Mouse (Mus musculus): ENCODE data around the gene Plk5. TPM values are rescaled to one million over a fixed set of nuclear protein-coding genes. Genes with fewer than 3 reads are reported as not detected.

Plk5 gene
- polyA plus RNA-seq, 2 experiments, result 0.48 to 1.9 TPM

DNA sequence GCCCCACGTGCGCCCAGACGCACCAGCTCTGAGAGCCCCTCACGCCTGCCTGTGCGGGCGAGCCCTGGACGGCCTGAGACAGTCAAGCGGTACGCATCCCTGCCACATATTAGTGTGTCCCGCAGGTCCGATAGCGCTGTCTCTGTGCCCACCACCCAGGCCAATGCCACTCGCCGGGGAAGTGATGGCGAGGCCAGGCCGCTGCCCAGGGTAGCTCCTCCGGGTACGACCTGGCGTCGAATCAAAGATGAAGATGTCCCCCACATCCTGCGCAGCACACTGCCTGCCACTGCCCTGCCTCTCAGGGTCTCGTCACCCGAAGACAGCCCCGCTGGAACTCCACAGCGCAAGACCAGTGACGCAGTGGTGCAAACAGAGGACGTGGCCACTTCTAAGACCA, 40.9 kb upstream of the Plk5 start:
- 44% methylated on average over 27 of the region's 27 CpGs for WGBS
- Histone ChIP-seq H3K9ac (ENCODE audit: low read depth, low read length, severe bottlenecking) (no peak overlapping the region), H3K4me3 (replicated peaks; ENCODE audit: low read length) (no peak overlapping the region)

DNA sequence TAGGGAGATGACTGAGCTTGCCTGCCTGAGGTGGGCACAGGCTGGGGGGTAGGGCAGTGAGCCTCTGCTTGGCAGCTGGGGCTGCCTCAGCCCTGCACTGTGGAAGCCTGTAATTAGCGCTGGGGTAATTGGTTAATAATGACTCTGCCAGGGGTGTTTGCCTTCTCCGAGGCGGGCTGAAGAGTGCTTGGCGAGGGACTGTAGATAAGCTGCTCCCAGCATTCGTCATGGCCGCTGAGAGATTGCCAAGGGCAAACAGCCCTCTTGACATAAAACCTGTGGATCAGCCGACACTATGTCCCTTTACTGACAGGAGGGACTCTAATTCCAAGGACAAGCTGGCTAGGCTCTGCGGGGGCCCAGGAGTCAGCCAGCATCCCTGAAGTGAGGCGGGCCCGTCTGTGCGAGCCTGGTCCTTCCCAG, 39.9 kb upstream of the Plk5 start:
- ATAC-seq (ENCODE audit: low FRiP score, low read depth) (no peak), DNase-seq (ENCODE audit: low spot score) (no peak)
- WGBS, result 20% methylated on average over 11 of the region's 11 CpGs
- Histone ChIP-seq H3K4me1 (ENCODE audit: control insufficient read depth, insufficient read depth, low read length) (0 out of 2 replicates have a peak, but pooled peaks cover 3% of the 10 kb centered on the region), H3K27me3 (ENCODE audit: control insufficient read depth, insufficient read depth, low read length) (peaks cover 56% of the 10 kb centered on the region), H3K27ac (replicated peaks; ENCODE audit: low read depth, low read length) (no peak overlapping the region), H3K9me3 (ENCODE audit: control insufficient read depth, low read length) (no peaks in the 10 kb centered on the region), H3K4me2 (replicated peaks; ENCODE audit: low read depth, low read length, severe bottlenecking) (no peak overlapping the region), H3K9ac (ENCODE audit: low read depth, low read length, severe bottlenecking) (no peak overlapping the region), H3K4me3 (replicated peaks; ENCODE audit: low read length) (no peak overlapping the region), H3K36me3 (ENCODE audit: control insufficient read depth, insufficient read depth, low read length) (peaks cover 17% of the 10 kb centered on the region; the same call in 1 of the 2 replicates)
- TF ChIP-seq POLR2A (IDR thresholded peaks at IDR 0.05; ENCODE audit: borderline replicate concordance, extremely low read depth, insufficient read depth, insufficient read length), result no peak

More for the DNA sequence above, 40.9 kb upstream of the Plk5 start:
- TF ChIP-seq POLR2A (IDR thresholded peaks at IDR 0.05; ENCODE audit: borderline replicate concordance, extremely low read depth, insufficient read depth, insufficient read length), result no peak
- ATAC-seq (ENCODE audit: low FRiP score, low read depth), result no peak
- Histone ChIP-seq H3K9me3 (ENCODE audit: control insufficient read depth, low read length) (no peaks in the 10 kb centered on the region), H3K27ac (replicated peaks; ENCODE audit: low read depth, low read length) (no peak overlapping the region), H3K4me1 (ENCODE audit: control insufficient read depth, insufficient read depth, low read length) (0 out of 2 replicates have a peak, but pooled peaks cover 3% of the 10 kb centered on the region), H3K36me3 (ENCODE audit: control insufficient read depth, insufficient read depth, low read length) (peaks cover 17% of the 10 kb centered on the region; the same call in 1 of the 2 replicates), H3K27me3 (ENCODE audit: control insufficient read depth, insufficient read depth, low read length) (peaks cover 67% of the 10 kb centered on the region), H3K4me2 (replicated peaks; ENCODE audit: low read depth, low read length, severe bottlenecking) (no peak overlapping the region)
- no peak for DNase-seq (ENCODE audit: low spot score)

DNA sequence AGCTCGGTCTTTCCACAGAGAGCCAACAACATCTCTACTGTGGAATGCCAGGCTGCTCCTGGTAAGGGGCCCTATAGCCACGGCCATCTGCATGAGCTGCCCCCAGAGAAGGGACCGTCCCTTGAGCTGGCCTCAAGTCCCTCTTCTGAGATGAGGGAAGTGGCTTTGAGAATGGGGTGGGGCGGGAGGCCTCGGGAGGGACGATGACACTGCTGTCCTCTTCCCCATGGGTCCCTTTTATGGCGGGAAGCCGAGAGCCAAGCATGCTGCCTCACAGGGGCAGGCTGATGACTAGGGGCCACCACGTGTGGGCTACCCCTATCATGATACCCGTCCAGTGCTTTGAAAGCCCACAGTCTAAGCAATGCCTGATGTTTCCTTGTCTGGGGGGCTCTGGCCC, 39.2 kb upstream of the Plk5 start:
- DNase-seq (ENCODE audit: low spot score) (no peak), ATAC-seq (ENCODE audit: low FRiP score, low read depth) (no peak)
- Histone ChIP-seq H3K4me1 (ENCODE audit: control insufficient read depth, insufficient read depth, low read length) (0 out of 2 replicates have a peak, but pooled peaks cover 3% of the 10 kb centered on the region), H3K9ac (ENCODE audit: low read depth, low read length, severe bottlenecking) (no peak overlapping the region), H3K4me2 (replicated peaks; ENCODE audit: low read depth, low read length, severe bottlenecking) (no peak overlapping the region), H3K36me3 (ENCODE audit: control insufficient read depth, insufficient read depth, low read length) (peaks cover 17% of the 10 kb centered on the region; the same call in 1 of the 2 replicates), H3K4me3 (replicated peaks; ENCODE audit: low read length) (no peak overlapping the region), H3K9me3 (ENCODE audit: control insufficient read depth, low read length) (no peaks in the 10 kb centered on the region), H3K27ac (replicated peaks; ENCODE audit: low read depth, low read length) (no peak overlapping the region), H3K27me3 (ENCODE audit: control insufficient read depth, insufficient read depth, low read length) (peaks cover 50% of the 10 kb centered on the region)
- WGBS, result 45% methylated on average over 10 of the region's 10 CpGs
- no peak for TF ChIP-seq POLR2A (IDR thresholded peaks at IDR 0.05; ENCODE audit: borderline replicate concordance, extremely low read depth, insufficient read depth, insufficient read length)

DNA sequence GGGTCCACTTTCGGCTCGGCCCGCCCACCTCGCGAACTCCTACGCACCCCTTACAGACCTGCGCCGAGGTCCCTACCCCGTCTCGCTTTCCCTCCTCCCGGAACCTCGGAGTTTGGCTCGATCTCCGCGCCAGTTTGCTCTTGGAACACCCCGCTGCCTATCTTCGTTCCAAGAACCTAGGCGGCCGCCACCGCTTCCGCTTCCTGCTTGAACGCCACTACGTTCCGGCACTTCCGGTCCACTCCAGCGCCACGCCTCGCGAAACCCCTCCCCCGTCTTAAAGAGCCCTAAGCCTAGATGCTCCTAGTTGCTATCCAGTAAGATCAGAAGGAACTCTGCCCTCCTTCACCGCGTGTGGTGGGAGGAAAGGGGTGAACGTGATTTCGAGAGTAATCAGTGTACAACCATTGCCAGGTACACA, 35.9 kb upstream of the Plk5 start, which contains the start of gene 2310011J03Rik:
Gene 2310011J03Rik (minus strand): TSS at position 198 of the 421 bp plus-strand sequence.
- WGBS, result under 1% methylated on average over 34 of the region's 34 CpGs
- H3K4me1 ChIP-seq (ENCODE audit: control insufficient read depth, insufficient read depth, low read length), result peaks cover 10% of the 10 kb centered on the region; the same call in 1 of the 2 replicates
- ATAC-seq (ENCODE audit: low FRiP score, low read depth), result peak; percentile 79

DNA sequence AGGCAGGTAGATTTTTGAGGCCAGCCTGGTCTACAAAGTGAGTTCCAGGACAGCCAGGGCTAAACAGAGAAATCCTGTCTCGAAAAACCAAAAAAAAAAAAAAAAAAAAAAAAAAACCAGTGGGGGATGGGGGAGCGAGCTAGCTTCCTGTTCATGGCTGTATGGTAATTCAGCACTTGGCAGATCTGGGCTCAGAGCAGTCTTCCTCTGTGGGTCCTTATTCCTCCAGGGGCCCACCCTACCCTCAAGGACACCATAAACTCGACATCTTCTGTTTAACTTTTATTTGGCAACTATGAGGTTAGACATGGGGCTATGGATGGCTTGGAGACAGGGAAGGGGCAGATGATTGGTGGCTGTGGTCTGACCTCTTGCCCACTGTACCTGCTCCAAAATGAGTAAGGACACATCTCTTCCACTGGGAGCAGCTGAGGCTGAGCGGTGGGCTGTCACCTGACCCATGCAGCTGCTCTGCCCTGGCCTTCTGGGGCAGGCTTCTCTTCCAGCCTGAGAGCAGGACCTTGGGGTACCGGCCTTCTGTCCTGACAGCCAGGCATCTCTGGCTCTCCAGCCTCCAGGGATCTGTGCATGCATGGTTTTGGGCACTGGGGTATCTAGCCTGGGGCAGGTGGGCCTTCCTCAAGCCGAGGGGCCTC, 35.1 kb upstream of the Plk5 start:
- no peak overlapping the region for H3K4me3 ChIP-seq (replicated peaks; ENCODE audit: low read length)
- no peak overlapping the region for H3K27ac ChIP-seq (replicated peaks; ENCODE audit: low read depth, low read length)
- 79% methylated on average over 6 of the region's 6 CpGs for WGBS
- peaks cover 9% of the 10 kb centered on the region; the same call in 1 of the 2 replicates for H3K27me3 ChIP-seq (ENCODE audit: control insufficient read depth, insufficient read depth, low read length)
- peaks cover 10% of the 10 kb centered on the region; the same call in 1 of the 2 replicates for H3K4me1 ChIP-seq (ENCODE audit: control insufficient read depth, insufficient read depth, low read length)
- H3K36me3 ChIP-seq (ENCODE audit: control insufficient read depth, insufficient read depth, low read length), result peaks cover 17% of the 10 kb centered on the region; the same call in 1 of the 2 replicates
- H3K9me3 ChIP-seq (ENCODE audit: control insufficient read depth, low read length), result no peaks in the 10 kb centered on the region
- H3K9ac ChIP-seq (ENCODE audit: low read depth, low read length, severe bottlenecking), result no peak overlapping the region
- ATAC-seq (ENCODE audit: low FRiP score, low read depth) (no peak), DNase-seq (ENCODE audit: low spot score) (no peak)
- no peak overlapping the region for H3K4me2 ChIP-seq (replicated peaks; ENCODE audit: low read depth, low read length, severe bottlenecking)
- no peak for TF ChIP-seq POLR2A (IDR thresholded peaks at IDR 0.05; ENCODE audit: borderline replicate concordance, extremely low read depth, insufficient read depth, insufficient read length)

More for the DNA sequence above, 35.9 kb upstream of the Plk5 start, which contains the start of gene 2310011J03Rik:
- H3K4me3 ChIP-seq (replicated peaks; ENCODE audit: low read length), result peak within 1 kb of the TSS; percentile 78
- no peaks in the 10 kb centered on the region for H3K9me3 ChIP-seq (ENCODE audit: control insufficient read depth, low read length)
- TF ChIP-seq POLR2A (IDR thresholded peaks at IDR 0.05; ENCODE audit: borderline replicate concordance, extremely low read depth, insufficient read depth, insufficient read length), result no peak; the same call in 1 of the 2 replicates
- peak within 1 kb of the TSS; percentile 58 for H3K27ac ChIP-seq (replicated peaks; ENCODE audit: low read depth, low read length)
- H3K4me2 ChIP-seq (replicated peaks; ENCODE audit: low read depth, low read length, severe bottlenecking), result peak within 1 kb of the TSS; percentile 64
- peaks cover 17% of the 10 kb centered on the region; the same call in 1 of the 2 replicates for H3K36me3 ChIP-seq (ENCODE audit: control insufficient read depth, insufficient read depth, low read length)
- DNase-seq (ENCODE audit: low spot score), result peak; percentile 92
- H3K9ac ChIP-seq (ENCODE audit: low read depth, low read length, severe bottlenecking), result peak within 1 kb of the TSS; percentile 71
- peaks cover 17% of the 10 kb centered on the region for H3K27me3 ChIP-seq (ENCODE audit: control insufficient read depth, insufficient read depth, low read length)
